Mouse (Mus musculus): ENCODE results near the gene Mapk14.

The Mapk14 gene

GRCm38 (mm10) chr17:28690776-28691686 is at the start of gene Mapk14:
Gene Mapk14 (plus strand): TSS chr17:28691329.
- DNase-seq, result peak; percentile 99 to 100

GRCm38 (mm10) chr17:28643697-28644096 is 47.4 kb upstream of the Mapk14 start:
- DNase-seq, result no peak

GRCm38 (mm10) chr17:28644112-28644511 is 47.0 kb upstream of the Mapk14 start:
- DNase-seq, result no peak

- no peak for DNase-seq
These were observed 44.9 kb upstream of the Mapk14 start for GRCm38 (mm10) chr17:28646221-28646620.

- DNase-seq, result peak; percentile 66 to 70
These were observed 42.3 kb upstream of the Mapk14 start for GRCm38 (mm10) chr17:28648607-28649370.

GRCm38 (mm10) chr17:28650268-28650667 is 40.9 kb upstream of the Mapk14 start:
- no peak for DNase-seq

GRCm38 (mm10) chr17:28657936-28658335 is 33.2 kb upstream of the Mapk14 start:
- DNase-seq, result peak in 1 of 2 experiments; percentile 4

GRCm38 (mm10) chr17:28659564-28659963 is 31.6 kb upstream of the Mapk14 start:
- peak; percentile 13 to 27 for DNase-seq

GRCm38 (mm10) chr17:28682311-28683084 is 8.6 kb upstream of the Mapk14 start:
- DNase-seq, result peak in 1 of 2 experiments; percentile 47

GRCm38 (mm10) chr17:28683601-28684000 is 7.5 kb upstream of the Mapk14 start:
- DNase-seq, result peak in 1 of 2 experiments; percentile 40

GRCm38 (mm10) chr17:28684631-28685030 is 6.5 kb upstream of the Mapk14 start:
- DNase-seq, result no peak

GRCm38 (mm10) chr17:28687354-28687753 is 3.8 kb upstream of the Mapk14 start:
- DNase-seq, result no peak

GRCm38 (mm10) chr17:28689586-28690283 is 1.4 kb upstream of the Mapk14 start, which contains the start of gene Slc26a8:
Gene Slc26a8 (minus strand): TSS chr17:28690233.
- DNase-seq, result peak; percentile 45 to 66

GRCm38 (mm10) chr17:28691687-28692340 is 685 bp downstream of the Mapk14 start:
- peak; percentile 70 to 79 for DNase-seq

- DNase-seq, result peak; percentile 42 to 70
These were observed 1.2 kb downstream of the Mapk14 start for GRCm38 (mm10) chr17:28692341-28692710.

- DNase-seq, result no peak
These were observed 2.0 kb downstream of the Mapk14 start for GRCm38 (mm10) chr17:28693086-28693485.

- no peak for DNase-seq
These were observed 2.9 kb downstream of the Mapk14 start for GRCm38 (mm10) chr17:28694078-28694477.

- DNase-seq, result no peak
These were observed 3.7 kb downstream of the Mapk14 start for GRCm38 (mm10) chr17:28694832-28695231.

- DNase-seq, result no peak
These were observed 5.5 kb downstream of the Mapk14 start for GRCm38 (mm10) chr17:28696641-28697040.

- peak in 1 of 2 experiments; percentile 17 for DNase-seq
These were observed 6.4 kb downstream of the Mapk14 start for GRCm38 (mm10) chr17:28697290-28698195.
